Mouse (Mus musculus) neural tube, embryonic 10.5 days (tissue): ENCODE results near the gene Cd3g.
"Not testable (repeated sequence)": the region's sequence is repeated elsewhere in the genome, so short reads cannot be mapped to it uniquely, and the experiment has no call there.

Experiments used
- DNase-seq: peaks from one replicate; pipeline ENCODE4 v3.0.0-alpha.2; 2017; ENCODE audit warnings: low spot score; ENCODE audit errors: extremely low spot score

The Cd3g gene

DNA sequence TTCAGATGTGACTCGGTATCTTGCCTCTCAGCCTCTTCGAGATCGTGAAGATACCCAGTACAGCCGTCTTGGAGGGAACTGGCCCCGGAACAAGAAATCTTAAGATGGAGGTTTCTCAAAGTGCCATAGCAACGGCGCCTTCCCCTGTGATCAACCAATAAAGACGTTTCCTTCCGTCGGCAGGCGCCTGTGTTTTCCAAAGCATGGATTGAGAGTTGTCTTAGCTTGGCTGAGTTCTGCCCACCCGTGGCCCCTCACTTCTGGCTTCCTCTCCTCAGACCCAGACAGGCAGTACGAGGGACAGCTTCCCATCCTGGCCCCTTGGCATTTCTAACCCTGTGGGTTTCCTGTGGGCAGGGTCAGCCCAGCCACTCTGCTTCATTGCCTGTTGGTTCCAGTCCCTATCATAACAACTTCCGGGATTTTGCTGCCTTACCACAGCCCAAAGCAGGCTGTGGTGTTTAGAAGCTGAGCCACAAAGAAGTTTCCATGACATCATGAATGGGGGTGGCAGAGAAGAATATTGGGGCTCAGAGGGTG lies 6.1 kb upstream of the Cd3g start:
- DNase-seq = no peak

DNA sequence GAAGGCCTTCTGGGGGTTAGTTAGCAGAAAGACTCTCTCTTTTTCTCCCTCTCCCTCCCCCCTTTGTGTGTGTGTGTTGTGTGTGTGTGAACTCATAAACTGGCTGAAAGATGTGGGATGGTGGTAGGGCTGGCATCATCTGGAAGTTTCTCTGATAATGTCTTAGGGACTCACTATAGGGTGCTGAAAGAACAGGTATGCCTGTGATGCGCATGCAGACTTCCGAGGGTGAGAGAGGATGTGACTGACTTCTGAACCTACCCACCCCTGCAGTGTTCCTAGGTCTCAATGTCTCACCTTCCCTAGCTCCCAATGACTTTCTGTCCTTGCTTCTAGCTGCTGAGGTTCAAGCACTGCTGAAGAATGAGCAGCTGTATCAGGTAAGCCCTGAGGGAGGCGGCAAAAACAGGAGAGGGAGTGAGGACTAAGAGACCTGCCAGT lies 5.5 kb upstream of the Cd3g start:
- DNase-seq = no peak

DNA sequence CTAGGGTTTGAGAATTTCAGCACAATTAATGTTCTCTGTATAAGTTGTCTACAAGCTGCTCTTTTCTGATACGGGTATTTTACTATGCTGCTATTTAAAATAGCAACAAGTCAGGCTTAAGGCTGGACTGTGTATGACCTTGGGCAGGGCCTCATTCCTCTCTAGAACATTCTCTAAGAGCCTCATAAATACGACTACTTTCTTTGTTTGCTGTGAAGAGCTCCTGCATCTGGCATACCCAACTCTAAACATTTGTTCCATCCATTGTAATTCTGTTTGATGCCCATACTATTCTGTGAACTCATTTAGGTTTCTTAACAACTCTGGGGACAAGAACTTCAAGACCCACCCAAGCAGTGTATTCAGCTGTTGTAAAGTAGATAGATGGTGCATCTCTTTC lies 2.8 kb upstream of the Cd3g start:
- DNase-seq = no peak

DNA sequence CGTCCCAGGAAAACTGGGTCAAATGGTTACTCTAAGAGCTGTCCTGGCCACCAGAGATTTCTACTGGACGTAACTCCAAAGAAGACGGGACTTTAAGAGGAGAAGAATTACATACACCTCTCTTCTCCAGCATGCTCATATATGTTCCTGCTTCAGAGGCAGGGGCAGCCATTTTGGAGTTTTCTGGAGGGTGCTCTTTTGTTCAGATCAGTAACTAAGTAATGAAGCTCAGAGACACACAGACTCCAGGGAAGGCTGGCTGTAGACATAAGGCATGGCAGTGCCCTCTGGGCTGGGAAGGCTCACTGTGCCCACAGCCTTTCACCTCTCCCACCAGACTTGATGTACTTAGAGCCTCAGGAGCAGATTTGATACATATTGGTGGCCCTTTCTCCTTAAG lies 2.3 kb upstream of the Cd3g start:
- no peak for DNase-seq

DNA sequence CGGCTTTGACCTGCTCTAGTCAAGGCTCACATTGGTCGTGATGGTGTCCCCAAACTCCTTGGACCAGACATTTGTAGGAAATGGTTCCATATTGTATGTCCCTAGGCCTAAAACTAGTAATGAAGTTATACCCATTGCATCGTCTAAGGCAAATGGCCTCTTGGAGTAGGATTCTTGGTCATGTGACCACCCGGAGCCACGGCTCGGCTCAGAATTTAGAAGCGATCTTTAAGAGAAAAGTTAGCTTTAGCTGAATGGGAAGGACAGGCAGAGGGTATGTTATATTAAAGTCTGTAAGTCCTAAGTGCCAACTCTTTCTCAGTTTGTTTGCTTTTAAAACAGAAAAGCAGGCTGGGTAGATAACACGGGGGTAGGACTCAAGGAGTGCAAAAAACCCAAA lies 1.9 kb upstream of the Cd3g start:
- DNase-seq = no peak

DNA sequence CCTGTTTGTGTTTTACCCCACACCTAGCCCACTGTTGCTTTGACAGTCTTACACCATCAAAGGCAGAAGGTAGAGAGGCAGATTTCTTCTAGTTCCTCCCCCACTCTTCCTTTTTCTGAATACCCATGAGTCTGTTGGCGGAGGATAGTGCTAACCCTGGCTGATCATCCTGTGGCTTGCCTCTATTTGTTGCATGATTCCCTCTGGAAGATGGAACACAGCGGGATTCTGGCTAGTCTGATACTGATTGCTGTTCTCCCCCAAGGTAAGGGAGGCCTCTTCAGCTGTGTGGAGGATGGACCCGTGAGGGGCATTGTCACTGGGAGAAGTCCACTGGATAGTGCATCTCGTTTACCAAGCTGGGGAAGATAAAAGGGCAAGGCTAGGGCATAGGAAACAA lies 1.4 kb upstream of the Cd3g start, which contains the start of gene Cd3d:
TSS of gene Cd3d (plus strand) at position 111 of the 400 bp plus-strand sequence.
- no peak for DNase-seq

DNA sequence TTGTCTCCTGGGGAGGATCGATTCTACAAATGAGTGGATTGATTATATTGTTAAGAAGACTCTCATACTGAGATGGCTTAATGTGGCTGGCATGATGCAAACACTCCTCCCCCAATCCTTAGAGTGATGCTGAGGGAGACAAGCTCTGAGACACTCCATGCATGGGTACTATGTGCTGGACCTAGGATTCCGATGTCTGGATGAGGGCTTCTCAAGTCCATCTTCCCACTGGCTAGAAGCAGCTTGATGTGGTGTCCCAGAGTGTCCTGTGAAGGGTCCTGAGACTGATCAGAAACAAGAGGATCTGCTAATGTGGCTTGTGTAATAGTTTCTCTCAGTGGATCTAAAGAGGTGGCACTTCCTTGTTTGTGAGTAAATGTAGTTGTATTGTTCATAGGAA lies 873 bp upstream of the Cd3g start:
- DNase-seq = no peak

DNA sequence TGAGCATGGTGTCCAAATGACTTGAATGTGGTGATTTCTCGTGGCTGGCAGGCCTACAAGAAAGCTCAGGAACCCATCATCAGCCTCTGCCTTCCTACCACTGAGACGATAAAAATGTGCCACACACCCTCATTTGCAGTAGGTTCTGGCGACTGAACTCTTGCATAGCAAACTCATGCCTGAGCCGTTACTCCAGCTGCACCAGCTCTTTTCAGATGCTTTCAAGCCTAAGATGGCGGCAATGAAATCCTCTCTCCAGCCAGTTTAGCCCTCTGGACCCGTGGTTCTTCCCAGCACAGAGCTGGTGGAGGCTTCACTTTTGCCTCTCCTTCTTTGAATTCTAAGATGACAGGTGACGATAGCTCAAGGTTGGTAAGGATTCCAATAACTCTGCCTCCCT lies 425 bp downstream of the Cd3g start:
- DNase-seq = no peak

DNA sequence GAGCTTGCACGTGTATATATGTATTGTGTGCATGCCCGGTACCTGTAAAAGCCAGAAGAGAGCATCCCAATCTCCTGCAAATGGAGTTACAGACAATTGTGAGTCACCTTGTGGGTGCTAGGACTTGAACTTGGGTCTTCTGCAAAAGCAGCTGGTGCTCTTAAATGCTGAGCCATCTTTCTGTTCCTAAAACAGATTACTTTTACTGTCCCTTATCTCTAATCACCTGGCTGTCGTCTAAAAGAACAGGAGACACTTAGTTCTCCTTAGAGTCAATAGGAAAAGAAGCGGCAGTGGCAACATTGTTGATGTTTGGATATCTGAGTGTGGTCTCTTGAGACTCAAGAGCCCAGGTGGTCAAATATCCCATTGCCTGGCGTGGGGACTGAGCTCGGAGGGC lies 2.4 kb downstream of the Cd3g start:
- DNase-seq = no peak

DNA sequence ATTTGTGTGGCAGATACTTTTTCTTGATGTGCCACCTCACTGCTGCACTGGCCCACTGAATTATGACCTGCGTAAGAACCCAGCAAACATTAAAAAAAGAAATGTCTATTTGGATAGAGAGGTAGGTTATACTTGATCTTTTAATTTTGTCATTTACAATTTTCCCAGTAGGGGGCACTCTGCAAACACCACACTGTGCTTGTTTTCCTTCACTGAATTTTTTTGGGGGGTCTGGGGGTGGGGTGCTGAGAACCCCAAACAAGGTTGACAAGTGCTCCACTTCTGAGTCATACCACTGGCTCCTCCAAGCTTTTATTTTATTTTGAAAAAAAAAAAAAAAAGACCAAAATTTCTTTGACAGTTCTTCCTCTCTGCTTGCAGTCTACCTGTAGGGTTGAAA lies 10.8 kb downstream of the Cd3g start:
- no peak for DNase-seq

DNA sequence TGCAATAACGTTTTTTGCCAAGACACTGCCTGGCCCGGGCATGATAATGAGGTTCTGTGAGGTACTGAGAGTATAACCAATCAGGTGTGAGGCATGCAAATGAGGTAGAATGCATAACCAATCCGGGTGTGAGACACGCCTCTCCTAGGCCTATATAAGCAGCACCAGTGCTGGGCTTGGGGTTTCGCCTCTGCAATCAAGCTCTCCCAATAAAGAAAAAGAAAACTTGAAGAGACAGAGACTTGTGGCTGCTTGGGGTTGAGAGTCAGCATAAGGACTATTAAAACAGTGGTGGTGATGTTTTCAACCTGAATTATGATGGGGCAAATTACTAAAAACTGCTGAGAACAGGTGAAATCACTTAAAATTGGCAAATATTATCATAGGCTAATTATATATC lies 12.5 kb downstream of the Cd3g start:
- not testable (repeated sequence) for DNase-seq

DNA sequence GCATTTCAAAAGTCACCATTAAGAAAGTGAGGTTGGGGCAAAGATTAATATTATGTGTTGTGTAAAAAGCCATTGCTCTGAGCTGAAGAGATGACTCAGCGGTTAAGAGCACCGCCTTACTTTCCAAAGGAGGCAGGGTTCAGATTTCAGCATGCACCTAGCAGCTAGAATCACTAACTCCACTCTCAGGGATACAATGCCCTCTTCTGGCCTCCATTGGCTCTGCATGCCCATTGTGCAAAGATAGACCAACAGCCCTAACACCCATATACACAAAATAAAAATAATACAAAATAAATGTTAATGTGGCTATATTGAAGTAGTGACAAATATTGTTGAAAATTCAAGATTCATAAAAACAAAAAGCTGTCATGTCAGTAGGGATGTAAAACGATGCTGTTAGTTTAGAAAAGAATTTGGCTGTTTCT lies 13.4 kb downstream of the Cd3g start:
- DNase-seq = peak; percentile 55

DNA sequence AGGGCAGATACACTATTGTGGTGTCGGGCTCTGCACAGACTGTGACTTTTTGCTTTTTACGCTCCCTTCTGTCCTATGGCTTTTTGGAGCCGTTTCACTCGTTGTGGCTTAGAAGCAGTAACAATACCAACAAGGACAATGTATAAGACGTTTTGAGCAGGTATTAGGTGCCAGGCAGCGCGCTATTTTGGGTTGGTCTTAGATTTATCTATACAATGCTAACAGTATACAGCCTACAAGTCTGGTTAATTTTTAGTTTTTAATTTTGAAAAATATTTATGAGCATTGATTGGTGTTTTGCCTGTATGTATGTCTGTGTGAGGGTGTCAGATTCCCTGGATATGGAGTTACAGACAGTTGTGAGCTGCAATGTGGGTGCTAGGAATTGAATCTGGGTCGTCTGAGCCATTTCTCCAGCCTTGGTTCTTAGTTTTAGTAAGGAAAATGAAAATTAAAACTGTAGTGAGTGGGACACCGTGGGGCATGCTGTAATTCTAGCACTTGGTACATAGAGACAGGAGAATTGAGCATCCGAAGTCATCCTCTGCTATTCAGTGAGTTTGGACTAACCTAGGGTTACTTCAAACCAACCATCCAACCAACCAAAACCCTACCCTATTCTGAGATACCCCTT lies 14.3 kb downstream of the Cd3g start:
- no peak for DNase-seq

DNA sequence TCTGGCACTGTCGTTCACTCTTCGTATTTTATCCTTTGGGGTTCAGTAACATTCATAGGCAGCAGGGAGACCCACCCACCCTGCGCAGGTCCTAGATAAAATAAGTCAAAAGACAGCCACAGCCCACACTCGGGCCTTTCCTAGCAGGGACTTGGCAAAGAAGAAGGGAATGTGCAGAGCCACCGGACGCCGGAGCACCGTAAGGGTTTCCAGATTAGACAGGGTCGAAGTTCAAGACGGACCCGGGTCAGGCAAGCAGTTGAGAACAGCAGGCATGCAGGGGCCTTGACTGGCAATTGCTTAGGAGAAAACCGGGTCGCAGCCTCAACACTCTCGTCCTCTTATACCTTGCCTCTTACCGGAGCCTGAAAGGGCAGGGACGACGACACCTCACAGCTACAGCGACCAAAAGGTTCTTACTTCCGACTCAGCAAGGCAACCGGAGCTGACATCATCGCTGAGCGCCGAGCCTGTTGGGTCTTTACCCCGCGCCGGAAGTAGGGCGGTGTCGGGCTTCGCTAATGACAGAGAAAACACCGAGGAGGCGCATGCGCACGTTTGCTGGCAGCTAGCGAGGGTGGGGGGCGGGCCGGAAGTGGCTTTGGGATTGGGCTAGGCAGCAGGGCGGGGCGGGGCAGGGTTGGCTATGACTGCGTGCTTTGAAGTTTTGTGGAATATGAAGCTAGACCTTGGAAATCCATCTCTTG lies 15.0 kb downstream of the Cd3g start, which contains the start of gene Ube4a:
TSS of gene Ube4a (minus strand) at position 475 of the 707 bp plus-strand sequence.
- DNase-seq = peak; percentile 100

DNA sequence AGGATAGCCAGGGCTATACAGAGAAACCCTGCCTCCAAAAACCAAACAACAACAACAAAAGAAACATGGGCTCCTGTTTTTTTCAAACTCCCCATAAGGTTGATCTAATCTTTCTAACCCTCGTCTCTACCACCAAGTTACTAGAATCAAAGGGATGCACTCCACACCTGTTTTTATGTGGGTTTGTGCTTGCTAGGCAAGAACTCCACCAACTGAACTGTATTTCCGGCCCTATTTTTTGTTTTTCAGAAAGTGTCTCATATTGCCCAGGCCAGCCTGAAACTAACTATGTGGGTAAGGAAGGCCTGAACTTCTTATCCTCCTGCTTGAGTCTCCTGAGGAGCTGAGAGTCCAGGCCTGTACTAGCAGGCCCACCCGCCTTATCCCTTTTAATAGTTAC lies 25.8 kb downstream of the Cd3g start:
- no peak for DNase-seq

DNA sequence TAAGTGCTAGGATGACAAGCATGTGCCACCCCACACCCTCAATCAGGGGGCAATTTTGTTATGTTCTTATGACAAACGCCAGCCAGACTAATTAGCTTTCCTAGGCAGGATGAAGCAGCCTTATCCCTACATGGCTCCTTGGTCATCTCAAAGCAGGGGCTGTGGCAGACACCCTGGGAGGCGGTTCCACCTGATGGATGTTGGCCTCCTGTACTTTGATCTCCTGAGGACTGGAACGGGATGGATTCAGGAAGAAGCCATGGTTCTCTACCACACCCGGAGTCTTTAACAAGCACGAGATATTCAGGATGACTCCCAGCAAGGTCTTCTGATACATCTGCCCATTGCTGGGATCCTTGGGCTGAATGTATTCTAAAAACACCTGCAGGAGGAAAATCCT lies 32.4 kb downstream of the Cd3g start:
- no peak for DNase-seq

DNA sequence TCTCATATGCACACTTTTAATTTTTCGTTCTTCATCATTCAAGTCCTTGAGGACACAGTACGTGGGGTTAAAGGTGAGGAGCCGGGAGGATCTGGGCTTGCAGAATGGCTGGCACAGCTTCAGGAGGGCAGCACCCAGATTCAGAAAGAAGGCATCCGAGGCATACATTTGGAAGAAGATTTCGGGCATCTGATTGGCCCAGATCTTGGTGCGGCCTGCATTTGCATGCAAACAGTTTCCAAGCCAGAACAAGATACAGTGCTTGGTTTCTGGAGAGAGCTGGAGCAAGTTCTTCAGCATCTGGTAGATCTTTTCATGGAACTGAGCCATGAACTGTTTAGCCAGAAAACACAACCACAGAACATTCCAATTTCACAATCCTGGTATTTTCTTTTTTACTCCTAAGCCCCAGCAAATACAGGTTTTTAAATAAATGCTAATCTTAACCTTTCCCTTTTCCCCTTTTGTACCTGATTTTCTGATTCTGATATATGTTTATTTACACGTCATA lies 34.0 kb downstream of the Cd3g start:
- no peak for DNase-seq

DNA sequence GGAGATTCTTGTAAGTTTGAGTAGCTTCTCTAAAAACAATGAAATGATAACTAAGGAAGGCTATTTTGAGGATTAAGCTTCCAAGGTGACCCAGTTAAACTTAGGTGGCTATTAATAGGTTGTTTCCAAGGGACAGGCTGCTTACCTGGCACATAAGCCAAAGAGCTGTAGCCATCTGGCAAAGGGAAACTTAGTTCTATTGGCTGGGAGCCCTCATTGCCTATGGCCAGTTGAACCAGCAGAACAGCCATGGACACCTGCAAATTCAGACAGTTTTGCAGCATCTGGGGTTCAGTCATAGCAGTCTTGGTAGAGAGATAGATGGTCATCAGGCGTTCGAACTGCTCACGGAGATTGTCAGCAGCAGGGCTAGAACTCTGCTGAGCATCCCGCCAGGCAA lies 37.8 kb downstream of the Cd3g start:
- no peak for DNase-seq

DNA sequence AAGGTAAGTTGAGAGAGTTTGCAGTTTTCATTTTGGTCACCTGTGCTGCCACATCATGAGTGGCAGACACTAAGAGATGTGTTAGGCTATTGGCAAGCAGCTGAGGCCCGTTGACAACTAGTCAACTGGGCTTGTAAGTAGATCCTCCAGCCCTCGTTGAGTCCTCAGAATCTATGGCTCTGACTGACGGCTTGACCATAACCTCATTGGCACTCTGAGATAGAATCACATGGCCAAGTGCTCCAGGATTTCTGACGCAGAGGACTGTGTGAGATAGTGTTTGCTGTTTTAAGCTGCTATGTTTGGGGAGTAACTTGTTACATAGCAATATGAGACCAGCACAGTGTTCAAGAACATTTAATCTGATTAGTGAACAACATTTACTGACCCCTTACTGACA lies 38.5 kb downstream of the Cd3g start:
- DNase-seq = no peak

DNA sequence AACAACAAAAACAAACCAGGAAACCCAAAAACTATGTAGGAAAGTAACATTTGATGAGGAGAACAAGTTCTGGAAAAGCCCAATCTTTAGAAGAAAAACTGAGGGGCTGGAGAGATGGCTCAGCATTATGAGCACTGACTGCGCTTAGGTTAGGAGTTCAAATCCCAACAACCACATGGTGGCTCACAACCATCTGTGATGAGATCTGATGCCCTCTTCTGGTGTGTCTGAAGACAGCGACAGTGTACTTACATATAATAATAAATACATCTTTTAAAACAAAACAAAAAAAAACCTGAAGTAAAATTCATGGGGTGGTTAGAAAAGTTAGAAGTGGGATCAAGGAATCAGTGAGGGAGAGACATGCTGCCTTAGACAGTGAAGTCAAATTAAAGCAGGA lies 58.7 kb downstream of the Cd3g start:
- no peak for DNase-seq

DNA sequence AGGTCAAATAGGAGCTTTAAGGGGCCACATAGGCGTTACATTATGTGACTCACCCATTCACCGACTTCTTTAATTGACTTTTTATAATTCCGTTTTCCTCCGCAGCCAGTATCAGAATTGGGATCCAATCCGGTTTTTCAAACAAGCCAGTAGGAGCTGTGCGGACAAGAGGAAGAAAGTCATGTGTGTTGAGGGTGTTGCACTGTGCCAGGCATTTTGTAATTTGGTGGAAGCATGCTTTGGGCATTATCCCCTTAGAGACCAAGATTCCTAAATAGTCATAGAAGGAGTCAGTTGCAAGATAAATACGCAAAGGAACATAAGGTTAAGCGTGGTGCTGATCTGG lies 59.1 kb downstream of the Cd3g start:
- DNase-seq = no peak

DNA sequence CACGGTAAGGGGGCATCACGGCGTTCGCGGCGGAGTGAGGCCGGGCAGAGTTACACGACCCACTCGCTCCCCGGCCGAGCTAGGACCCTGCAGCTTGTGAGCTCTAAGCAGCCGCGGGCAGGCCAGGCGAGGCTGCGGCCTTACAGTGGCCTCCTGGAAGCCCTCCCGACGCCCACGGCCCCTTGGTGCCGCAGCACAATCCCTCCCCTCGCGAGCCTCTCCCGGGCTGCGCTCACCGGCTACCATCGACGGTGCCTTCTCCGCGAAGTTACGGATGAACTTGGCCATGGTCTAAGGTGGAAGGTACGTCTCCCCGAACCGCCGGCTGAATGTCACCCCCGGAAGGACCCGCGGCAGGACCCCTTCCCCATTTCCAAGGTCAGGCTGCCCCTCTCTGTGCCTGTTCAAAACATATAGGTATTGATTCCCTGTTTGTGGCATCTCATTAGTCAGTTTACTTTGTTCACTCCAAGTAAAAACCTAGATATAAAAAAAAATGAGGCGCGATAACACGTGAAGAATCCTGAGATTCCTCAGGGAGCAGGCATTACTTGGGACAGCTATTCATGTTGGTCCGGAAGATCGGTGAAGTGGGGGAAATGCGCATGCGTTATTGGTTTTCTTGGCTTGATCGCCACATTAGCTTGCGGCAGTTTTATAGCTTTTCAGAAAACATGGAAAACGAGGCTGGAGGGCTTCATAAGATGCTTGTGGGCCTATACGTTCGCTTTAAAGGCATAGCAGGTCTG lies 59.7 kb downstream of the Cd3g start, which contains the start of gene Atp5l:
TSS of gene Atp5l (minus strand) at position 369 of the 749 bp plus-strand sequence.
- DNase-seq = peak; percentile 85
